Mouse (Mus musculus): ENCODE results near the gene Wbp11.

DNA sequence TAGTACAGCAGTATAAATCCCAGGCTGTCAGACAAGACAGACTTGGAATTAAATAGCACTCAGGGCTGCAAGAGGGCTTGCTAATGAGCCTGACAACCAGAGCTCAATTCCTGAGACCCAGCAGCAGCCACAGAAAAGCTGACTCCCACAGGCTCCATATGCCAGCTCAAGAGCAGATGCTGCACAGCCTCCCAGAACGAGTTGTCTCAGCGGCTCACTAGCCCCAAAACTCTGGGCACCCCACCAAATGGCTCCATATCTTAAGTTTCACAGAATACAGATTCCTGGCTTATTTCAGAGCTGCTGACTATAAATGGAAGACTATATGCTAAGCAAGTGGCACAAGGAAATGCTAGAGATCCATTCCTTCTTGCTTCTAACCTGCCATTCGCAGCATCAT is 10.5 kb downstream of the Wbp11 start:
- TF ChIP-seq CTCF (IDR thresholded peaks at IDR 0.05; ENCODE audit: borderline replicate concordance, control insufficient read depth, extremely low read depth, insufficient read depth, low read length, poor library complexity) (no peak), POLR2A (IDR thresholded peaks at IDR 0.05; ENCODE audit: control insufficient read depth, extremely low read depth, insufficient read depth, low read length, poor library complexity) (no peak)
